Mouse (Mus musculus): ENCODE measurements around the gene Rptor. TPM values are rescaled to one million over a fixed set of nuclear protein-coding genes. Genes with fewer than 3 reads are reported as not detected.
A peak's percentile ranks its signal among the peaks of the same experiment; 100 is the strongest.

Gene Rptor
- polyA plus RNA-seq, 1 experiment from 2014 or later: 9.0 TPM

DNA sequence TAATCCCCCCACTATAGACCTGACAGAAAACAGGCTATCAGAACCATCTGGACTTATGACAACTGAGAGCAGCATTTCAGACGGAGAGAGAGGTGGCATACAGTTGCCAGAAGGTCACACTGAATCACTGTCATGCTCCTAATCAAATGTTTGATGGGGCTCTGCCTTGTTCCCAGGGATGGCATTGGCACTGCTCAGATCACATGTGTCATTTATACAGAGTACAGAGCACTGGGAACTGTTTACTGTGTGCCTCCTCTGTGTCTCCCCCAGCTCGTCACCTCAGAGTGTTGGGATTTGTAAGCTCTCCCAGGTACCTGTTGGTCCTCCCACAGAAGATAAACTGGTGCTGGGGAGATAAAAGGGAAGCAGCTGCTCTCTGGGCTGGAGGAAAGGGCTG is 81.1 kb downstream of the Rptor start:
- no peak overlapping the region for H3K9ac ChIP-seq
- peaks cover 32% of the 10 kb centered on the region for H3K4me1 ChIP-seq (replicated peaks)
- H3K9me3 ChIP-seq: no peaks in the 10 kb centered on the region
- H3K27me3 ChIP-seq (replicated peaks): no peaks in the 10 kb centered on the region
- H3K36me3 ChIP-seq: no peaks in the 10 kb centered on the region
- no peak for ATAC-seq
- no peak overlapping the region for H3K4me2 ChIP-seq (replicated peaks)
- H3K27ac ChIP-seq: no peak overlapping the region
- no peak overlapping the region for H3K4me3 ChIP-seq (replicated peaks)
- WGBS: 48% methylated on average over 2 of the region's 2 CpGs

DNA sequence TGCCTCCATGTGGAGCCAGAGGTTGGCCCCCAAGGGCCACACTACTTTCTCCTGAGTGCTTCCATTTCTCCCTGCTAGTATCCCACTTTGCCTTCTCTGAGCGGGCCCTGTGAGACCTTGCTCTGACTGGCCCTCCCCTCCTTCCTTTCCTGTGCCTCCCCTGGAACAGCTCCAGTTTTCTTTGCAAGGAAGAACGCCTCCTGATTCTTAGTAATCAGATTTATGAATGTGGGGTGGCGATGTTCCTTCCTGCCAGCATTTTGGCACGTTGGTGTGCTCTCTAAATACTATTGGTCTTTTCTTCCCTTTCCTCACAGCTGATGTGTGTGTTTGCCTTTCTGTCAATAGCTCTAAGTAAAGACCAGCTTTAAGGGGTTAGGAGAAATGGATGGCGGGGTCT is 82.8 kb downstream of the Rptor start:
- ATAC-seq: no peak
- no peak overlapping the region for H3K27ac ChIP-seq
- WGBS: 36% methylated on average over 5 of the region's 5 CpGs
- H3K4me3 ChIP-seq (replicated peaks): no peak overlapping the region
- no peaks in the 10 kb centered on the region for H3K27me3 ChIP-seq (replicated peaks)
- no peaks in the 10 kb centered on the region for H3K9me3 ChIP-seq
- H3K4me1 ChIP-seq (replicated peaks): peaks cover 35% of the 10 kb centered on the region
- H3K36me3 ChIP-seq: no peaks in the 10 kb centered on the region
- H3K9ac ChIP-seq: no peak overlapping the region
- H3K4me2 ChIP-seq (replicated peaks): no peak overlapping the region

DNA sequence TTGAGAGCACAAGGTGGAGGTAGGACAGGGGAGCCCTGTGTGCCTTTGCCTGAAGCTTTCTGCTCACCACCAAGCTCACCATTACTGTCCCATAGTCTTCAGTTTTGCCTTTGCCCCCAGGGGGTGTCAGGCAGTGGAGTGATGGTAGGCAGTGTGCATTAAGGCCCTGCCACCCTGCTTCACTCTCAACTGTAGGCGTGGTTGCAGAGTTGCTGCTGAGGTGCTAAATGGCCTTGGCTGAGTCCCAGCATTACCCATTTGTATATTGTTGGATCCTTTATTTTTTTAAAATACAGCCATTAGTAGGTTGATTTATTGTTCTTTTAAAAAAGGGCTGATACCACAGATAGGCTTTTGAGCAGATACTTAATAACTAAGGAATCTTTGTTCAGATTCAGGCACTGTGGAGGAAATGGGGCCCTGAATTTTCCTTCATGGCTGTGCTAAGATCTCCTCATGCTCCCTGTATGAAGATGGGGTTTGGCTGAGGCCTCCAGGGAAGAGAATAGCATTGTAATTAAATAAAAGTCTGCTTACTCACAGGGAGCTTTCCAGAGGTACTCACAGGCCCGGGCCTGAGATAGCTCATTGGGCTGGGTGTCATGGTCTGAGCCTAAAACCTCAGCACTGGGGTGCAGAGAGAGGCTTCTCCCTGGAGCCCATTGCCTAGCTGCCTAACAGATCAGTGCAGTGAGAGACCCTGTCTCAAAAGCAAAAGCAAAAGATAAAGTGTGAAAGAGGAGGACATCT is 83.4 kb downstream of the Rptor start:
- WGBS: 54% methylated on average over 2 of the region's 2 CpGs
- Histone ChIP-seq H3K4me3 (replicated peaks) (no peak overlapping the region), H3K9ac (no peak overlapping the region), H3K9me3 (no peaks in the 10 kb centered on the region), H3K4me1 (replicated peaks) (peaks cover 36% of the 10 kb centered on the region), H3K27ac (0 out of 2 replicates have a peak overlapping the region, but pooled peaks have one; percentile 13), H3K4me2 (replicated peaks) (no peak overlapping the region), H3K36me3 (no peaks in the 10 kb centered on the region), H3K27me3 (replicated peaks) (no peaks in the 10 kb centered on the region)
- no peak for ATAC-seq

DNA sequence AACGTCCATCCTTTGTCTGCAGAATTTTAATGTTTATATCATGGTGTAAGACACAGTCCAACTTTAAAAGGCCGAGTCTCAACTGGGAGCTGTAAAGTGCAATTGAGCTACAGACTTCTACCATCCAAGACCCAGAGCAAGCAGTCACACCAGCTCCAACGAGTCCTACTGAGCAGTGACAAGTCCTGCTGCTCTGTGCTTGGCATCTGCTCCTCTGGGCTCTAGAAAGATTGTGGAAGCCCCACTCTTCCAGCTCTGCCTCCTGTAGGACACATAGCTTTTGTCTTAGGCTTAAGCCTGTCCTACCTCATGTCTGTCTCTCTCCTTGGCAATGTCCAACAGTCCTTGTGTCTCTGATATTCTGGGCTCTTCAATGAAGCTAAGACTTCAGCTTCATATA is 84.6 kb downstream of the Rptor start:
- no peaks in the 10 kb centered on the region for H3K27me3 ChIP-seq (replicated peaks)

DNA sequence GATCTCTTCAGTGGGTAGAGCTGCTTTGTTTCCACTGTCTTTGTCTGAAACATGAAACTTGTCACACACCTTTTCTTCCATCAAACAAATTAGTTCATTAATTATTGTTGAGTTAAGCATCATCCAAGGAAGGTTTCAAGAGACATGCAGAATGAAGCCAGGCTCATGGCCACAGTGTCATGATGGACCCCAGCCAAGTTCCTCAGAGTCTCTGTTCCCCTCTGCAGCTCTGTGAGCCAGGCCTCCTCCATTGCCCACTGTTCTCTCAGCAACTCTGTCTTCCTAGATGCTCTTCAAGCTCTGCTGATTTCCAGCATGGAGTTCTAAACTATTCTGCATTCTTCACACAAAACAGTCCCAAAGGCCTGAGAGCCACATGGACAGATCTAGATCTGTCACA is 85.3 kb downstream of the Rptor start:
- no peaks in the 10 kb centered on the region for H3K36me3 ChIP-seq
- no peaks in the 10 kb centered on the region for H3K9me3 ChIP-seq
- no peak overlapping the region for H3K4me3 ChIP-seq (replicated peaks)
- H3K27me3 ChIP-seq (replicated peaks): no peaks in the 10 kb centered on the region
- H3K27ac ChIP-seq: no peak overlapping the region
- peaks cover 27% of the 10 kb centered on the region for H3K4me1 ChIP-seq (replicated peaks)
- no peak overlapping the region for H3K4me2 ChIP-seq (replicated peaks)
- H3K9ac ChIP-seq: no peak overlapping the region
- ATAC-seq: no peak

More for the DNA sequence above, 84.6 kb downstream of the Rptor start:
- Histone ChIP-seq H3K27ac (no peak overlapping the region), H3K9me3 (no peaks in the 10 kb centered on the region), H3K4me3 (replicated peaks) (no peak overlapping the region), H3K36me3 (no peaks in the 10 kb centered on the region), H3K4me2 (replicated peaks) (no peak overlapping the region), H3K4me1 (replicated peaks) (peaks cover 34% of the 10 kb centered on the region), H3K9ac (no peak overlapping the region)
- WGBS: 65% methylated on average over 3 of the region's 3 CpGs
- no peak for ATAC-seq

DNA sequence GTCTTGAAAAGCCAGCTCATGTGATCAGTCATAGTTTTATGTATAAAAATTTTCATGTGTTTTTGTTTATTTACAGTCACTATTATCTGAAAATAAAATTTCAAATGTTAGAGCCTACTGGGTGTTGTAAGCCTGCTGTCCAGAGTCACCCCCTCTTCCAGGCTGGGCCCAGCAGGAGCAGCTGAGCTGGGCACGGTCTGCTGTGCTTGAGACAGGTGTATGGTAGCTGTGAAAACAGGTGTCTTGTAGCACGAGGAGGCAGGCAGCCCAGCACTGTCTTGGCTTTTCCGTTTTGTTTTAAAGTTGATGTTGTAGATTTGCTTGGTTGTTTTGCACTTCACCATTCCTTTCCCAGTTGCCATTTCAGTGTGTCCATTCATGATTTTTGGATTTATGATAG is 87.2 kb downstream of the Rptor start:
- H3K4me1 ChIP-seq (replicated peaks): peaks cover 25% of the 10 kb centered on the region
- no peaks in the 10 kb centered on the region for H3K36me3 ChIP-seq
- no peak overlapping the region for H3K4me2 ChIP-seq (replicated peaks)
- no peak overlapping the region for H3K9ac ChIP-seq
- no peak overlapping the region for H3K27ac ChIP-seq
- no peak overlapping the region for H3K4me3 ChIP-seq (replicated peaks)
- no peaks in the 10 kb centered on the region for H3K27me3 ChIP-seq (replicated peaks)
- 77% methylated on average over 3 of the region's 3 CpGs for WGBS
- no peak for ATAC-seq
- no peaks in the 10 kb centered on the region for H3K9me3 ChIP-seq

DNA sequence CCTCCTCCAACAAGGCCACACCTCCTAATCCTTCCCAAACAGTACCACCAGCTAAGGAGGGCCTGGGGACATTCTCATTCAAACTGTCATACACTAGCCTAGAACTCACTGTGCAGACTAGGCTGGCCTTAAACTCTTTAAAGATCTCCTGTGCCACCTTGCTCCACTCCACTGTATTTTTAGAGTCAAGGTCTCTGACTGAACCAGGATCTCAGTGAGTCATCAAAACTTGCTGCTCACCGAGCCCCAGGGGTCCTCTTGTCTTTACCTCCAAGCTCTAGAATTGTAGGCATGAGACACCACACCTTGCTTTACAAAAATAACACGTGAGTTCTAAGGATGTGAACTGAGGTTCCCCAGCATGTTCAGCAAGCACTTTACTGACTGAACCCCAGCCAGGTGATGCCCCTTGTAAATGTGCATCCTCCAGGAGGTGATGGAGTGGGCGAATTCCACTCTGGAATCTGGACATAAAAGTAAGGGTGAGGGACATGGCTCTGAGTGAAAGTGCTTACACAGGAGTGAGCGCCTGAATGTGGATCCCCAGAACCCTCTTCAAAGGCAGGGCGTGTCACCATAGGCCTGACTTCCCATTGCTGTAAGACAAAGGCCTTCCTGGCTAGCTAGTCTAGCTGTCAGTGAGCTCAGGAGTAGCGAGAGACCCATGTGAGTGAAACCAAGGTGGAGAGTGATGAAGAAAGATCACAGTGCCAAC is 89.6 kb downstream of the Rptor start:
- Histone ChIP-seq H3K9ac (no peak overlapping the region), H3K4me3 (replicated peaks) (no peak overlapping the region), H3K36me3 (no peaks in the 10 kb centered on the region), H3K27ac (no peak overlapping the region), H3K4me1 (replicated peaks) (peaks cover 15% of the 10 kb centered on the region; the same call in 1 of the 2 replicates), H3K4me2 (replicated peaks) (no peak overlapping the region), H3K9me3 (no peaks in the 10 kb centered on the region), H3K27me3 (replicated peaks) (no peaks in the 10 kb centered on the region)
- no peak for ATAC-seq
- WGBS: 89% methylated on average over 6 of the region's 6 CpGs

DNA sequence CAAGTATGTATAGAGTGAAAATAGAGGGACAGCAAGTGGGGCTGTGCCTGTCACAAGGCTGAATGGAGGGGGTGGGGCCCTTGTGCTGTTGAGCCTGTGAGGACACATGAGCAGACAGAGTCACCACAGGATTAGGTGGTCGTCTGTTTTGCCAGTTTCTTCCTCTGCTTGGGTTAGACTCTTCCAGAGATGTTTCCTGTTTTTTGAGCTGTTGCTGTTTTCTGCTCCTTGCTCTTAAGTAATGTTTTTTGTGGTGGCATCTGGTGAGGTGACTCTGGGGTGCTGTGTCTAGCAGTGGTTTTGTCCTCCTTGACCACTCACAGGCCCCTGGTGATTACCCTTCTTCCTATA is 90.2 kb downstream of the Rptor start:
- peaks cover 15% of the 10 kb centered on the region; the same call in 1 of the 2 replicates for H3K4me1 ChIP-seq (replicated peaks)
- no peak overlapping the region for H3K4me3 ChIP-seq (replicated peaks)
- H3K4me2 ChIP-seq (replicated peaks): no peak overlapping the region
- no peaks in the 10 kb centered on the region for H3K36me3 ChIP-seq
- ATAC-seq: no peak
- WGBS: 38% methylated on average over 1 of the region's 1 CpGs
- H3K27ac ChIP-seq: no peak overlapping the region
- no peaks in the 10 kb centered on the region for H3K27me3 ChIP-seq (replicated peaks)
- H3K9me3 ChIP-seq: no peaks in the 10 kb centered on the region
- H3K9ac ChIP-seq: no peak overlapping the region

DNA sequence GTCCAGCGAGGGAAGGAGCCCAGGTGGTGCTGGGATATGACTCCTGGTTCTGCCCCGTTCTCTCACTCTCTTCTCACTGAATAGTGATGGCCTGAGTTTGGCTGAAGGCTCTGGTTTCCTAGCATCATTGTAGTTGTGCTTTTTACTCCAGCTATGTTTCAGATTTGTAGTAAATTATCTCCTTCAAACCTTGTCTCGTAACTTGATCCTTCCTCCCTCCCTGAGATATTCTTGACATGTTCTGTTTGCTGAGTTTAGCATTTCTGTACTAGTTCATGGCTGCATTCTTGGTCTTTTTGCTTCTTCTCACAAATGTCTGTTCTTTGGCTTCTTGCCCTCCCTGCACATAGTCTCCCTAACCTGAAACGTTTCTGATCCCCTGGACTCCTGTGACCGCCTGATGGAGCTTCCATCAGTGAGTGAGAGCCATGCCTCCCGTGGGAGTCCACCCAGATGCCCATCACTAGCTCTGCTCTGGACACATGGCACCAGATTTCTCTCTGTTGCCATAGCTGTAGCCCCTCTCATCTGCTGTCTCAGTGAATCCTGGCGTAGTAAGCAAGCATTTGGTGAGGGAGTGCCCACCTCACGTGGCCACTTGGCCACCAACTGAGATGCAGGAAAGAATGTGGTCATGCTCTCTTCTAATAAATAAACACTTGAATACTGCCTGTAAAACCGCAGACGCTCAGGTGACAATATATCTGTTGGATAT is 91.6 kb downstream of the Rptor start:
- Histone ChIP-seq H3K27me3 (replicated peaks) (no peaks in the 10 kb centered on the region), H3K4me1 (replicated peaks) (peaks cover 15% of the 10 kb centered on the region; the same call in 1 of the 2 replicates), H3K4me2 (replicated peaks) (no peak overlapping the region), H3K27ac (no peak overlapping the region), H3K9ac (no peak overlapping the region), H3K36me3 (no peaks in the 10 kb centered on the region), H3K4me3 (replicated peaks) (no peak overlapping the region), H3K9me3 (no peaks in the 10 kb centered on the region)
- no peak for ATAC-seq
- WGBS: 57% methylated on average over 10 of the region's 10 CpGs

DNA sequence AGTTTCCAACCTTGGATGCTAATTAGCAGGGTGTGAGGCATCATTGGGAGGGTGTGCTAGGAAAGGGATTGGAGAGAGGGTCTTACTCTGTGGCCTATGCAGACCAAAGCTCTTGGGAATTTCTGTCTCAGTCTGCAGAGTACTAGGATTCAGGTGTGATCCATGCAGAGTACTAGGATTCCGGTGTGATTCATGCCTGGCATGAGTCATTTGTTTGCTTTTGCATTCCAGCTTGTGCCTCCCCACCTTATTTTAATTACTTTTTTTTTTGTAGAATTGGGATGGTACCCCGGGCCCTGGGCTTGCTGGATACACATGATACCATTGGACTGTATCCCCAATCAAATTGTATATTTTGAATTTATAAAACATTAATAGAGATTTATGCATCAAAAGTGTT is 93.7 kb downstream of the Rptor start:
- Histone ChIP-seq H3K4me3 (replicated peaks) (no peak overlapping the region), H3K27me3 (replicated peaks) (no peaks in the 10 kb centered on the region), H3K9ac (no peak overlapping the region), H3K4me2 (replicated peaks) (no peak overlapping the region), H3K4me1 (replicated peaks) (peaks cover 11% of the 10 kb centered on the region; the same call in 1 of the 2 replicates), H3K27ac (no peak overlapping the region), H3K9me3 (no peaks in the 10 kb centered on the region), H3K36me3 (no peaks in the 10 kb centered on the region)
- 64% methylated on average over 2 of the region's 2 CpGs for WGBS
- ATAC-seq: no peak

DNA sequence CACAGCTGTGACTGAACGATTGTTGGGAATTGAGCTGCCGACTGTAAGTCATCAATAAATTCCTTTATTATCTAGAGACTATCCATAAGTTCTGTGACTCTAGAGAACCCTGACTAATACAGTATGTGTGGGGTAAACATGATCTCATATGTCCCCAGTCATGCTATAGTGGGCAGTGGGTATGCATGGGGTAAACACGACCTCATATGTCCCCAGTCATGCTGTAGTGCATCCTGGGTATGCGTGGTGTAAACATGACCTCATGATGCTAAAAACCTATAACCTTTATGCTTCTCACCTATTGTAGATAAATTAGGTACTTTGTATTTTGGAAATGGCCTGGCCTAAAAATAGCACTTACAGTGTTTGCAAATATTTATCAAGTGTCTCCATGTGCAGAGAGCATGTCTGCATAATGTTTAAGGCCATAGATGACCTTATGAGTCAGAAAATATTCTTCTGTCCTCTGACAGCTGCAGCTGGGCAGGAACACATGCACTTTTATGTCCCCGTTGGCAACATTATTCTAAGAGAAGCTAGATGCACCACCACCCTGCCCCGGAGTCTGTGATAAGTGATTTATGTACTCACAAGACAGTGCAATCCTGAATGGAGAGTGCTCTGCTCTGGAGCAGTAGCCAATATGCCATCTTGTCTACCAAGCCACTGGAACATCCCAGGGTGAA is 102.8 kb downstream of the Rptor start:
- Histone ChIP-seq H3K4me3 (replicated peaks) (no peak overlapping the region), H3K9ac (no peak overlapping the region)
- WGBS: 76% methylated on average over 4 of the region's 6 CpGs

DNA sequence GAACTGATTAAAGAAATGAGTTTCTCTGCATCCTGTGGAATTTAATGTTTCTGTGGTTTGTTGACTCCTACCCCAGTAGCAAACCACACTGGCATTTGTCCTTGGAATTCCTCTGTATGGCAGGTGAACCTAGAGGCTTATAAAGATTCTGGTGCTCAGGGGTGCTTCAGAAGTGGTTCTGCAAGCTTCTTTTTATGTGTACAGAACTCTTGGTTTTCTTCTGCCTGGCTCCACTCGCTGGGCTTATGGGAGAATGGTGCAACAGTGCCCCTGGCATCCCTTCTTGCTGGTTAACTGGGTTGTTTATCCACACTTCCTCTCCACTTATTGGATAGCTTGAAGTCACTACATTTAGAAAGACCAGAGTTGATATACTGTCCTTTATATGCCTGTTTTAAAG is 104.6 kb downstream of the Rptor start:
- H3K27ac ChIP-seq: no peak overlapping the region
- no peak for ATAC-seq
- no peaks in the 10 kb centered on the region for H3K27me3 ChIP-seq (replicated peaks)
- H3K4me3 ChIP-seq (replicated peaks): no peak overlapping the region
- H3K4me2 ChIP-seq (replicated peaks): no peak overlapping the region
- 85% methylated on average over 1 of the region's 1 CpGs for WGBS
- no peaks in the 10 kb centered on the region for H3K36me3 ChIP-seq
- no peak overlapping the region for H3K9ac ChIP-seq
- no peaks in the 10 kb centered on the region for H3K9me3 ChIP-seq
- no peaks in the 10 kb centered on the region for H3K4me1 ChIP-seq (replicated peaks)

More for the DNA sequence above, 102.8 kb downstream of the Rptor start:
- Histone ChIP-seq H3K4me1 (replicated peaks) (no peaks in the 10 kb centered on the region), H3K9me3 (no peaks in the 10 kb centered on the region), H3K27ac (no peak overlapping the region), H3K36me3 (no peaks in the 10 kb centered on the region), H3K4me2 (replicated peaks) (no peak overlapping the region), H3K27me3 (replicated peaks) (no peaks in the 10 kb centered on the region)
- no peak for ATAC-seq

All from intestine, embryonic 15.5 days (tissue).